Mouse (Mus musculus): Measurements from ENCODE around the gene Zfyve26.
"Not testable (repeated sequence)": the region's sequence is repeated elsewhere in the genome, so short reads cannot be mapped to it uniquely, and the experiment has no call there.

Gene Zfyve26

GRCm38 (mm10) chr12:79296126-79296816 is at the start of gene Zfyve26:
Gene Zfyve26 (minus strand): TSS chr12:79296304.
- peak; percentile 96 for DNase-seq (ENCODE audit: low read depth, low spot score)

- DNase-seq (ENCODE audit: low read depth, low spot score): no peak
Measured at GRCm38 (mm10) chr12:79341291-79341845, 45.3 kb upstream of the Zfyve26 start.

- no peak for DNase-seq (ENCODE audit: low read depth, low spot score)
Measured at GRCm38 (mm10) chr12:79340513-79340912, 44.4 kb upstream of the Zfyve26 start.

GRCm38 (mm10) chr12:79338791-79339190 is 42.7 kb upstream of the Zfyve26 start:
- no peak for DNase-seq (ENCODE audit: low read depth, low spot score)

- no peak for DNase-seq (ENCODE audit: low read depth, low spot score)
Measured at GRCm38 (mm10) chr12:79331722-79332121, 35.6 kb upstream of the Zfyve26 start.

GRCm38 (mm10) chr12:79330571-79330970 is 34.5 kb upstream of the Zfyve26 start:
- DNase-seq (ENCODE audit: low read depth, low spot score): no peak

- no peak for DNase-seq (ENCODE audit: low read depth, low spot score)
Measured at GRCm38 (mm10) chr12:79327868-79328267, 31.8 kb upstream of the Zfyve26 start.

- no peak for DNase-seq (ENCODE audit: low read depth, low spot score)
Measured at GRCm38 (mm10) chr12:79326745-79327144, 30.6 kb upstream of the Zfyve26 start.

GRCm38 (mm10) chr12:79326236-79326635 is 30.1 kb upstream of the Zfyve26 start:
- DNase-seq (ENCODE audit: low read depth, low spot score): no peak

GRCm38 (mm10) chr12:79322539-79322938 is 26.4 kb upstream of the Zfyve26 start:
- not testable (repeated sequence) for DNase-seq (ENCODE audit: low read depth, low spot score)

- no peak for DNase-seq (ENCODE audit: low read depth, low spot score)
Measured at GRCm38 (mm10) chr12:79320895-79321294, 24.8 kb upstream of the Zfyve26 start.

GRCm38 (mm10) chr12:79317339-79317738 is 21.2 kb upstream of the Zfyve26 start:
- no peak for DNase-seq (ENCODE audit: low read depth, low spot score)

GRCm38 (mm10) chr12:79313721-79314120 is 17.6 kb upstream of the Zfyve26 start:
- DNase-seq (ENCODE audit: low read depth, low spot score): no peak

GRCm38 (mm10) chr12:79306013-79306412 is 9.9 kb upstream of the Zfyve26 start:
- DNase-seq (ENCODE audit: low read depth, low spot score): no peak

GRCm38 (mm10) chr12:79305131-79305530 is 9.0 kb upstream of the Zfyve26 start:
- DNase-seq (ENCODE audit: low read depth, low spot score): no peak

GRCm38 (mm10) chr12:79301802-79302201 is 5.7 kb upstream of the Zfyve26 start:
- DNase-seq (ENCODE audit: low read depth, low spot score): peak; percentile 37

GRCm38 (mm10) chr12:79297884-79298636 is 2.0 kb upstream of the Zfyve26 start:
- no peak for DNase-seq (ENCODE audit: low read depth, low spot score)

- peak; percentile 76 for DNase-seq (ENCODE audit: low read depth, low spot score)
Measured at GRCm38 (mm10) chr12:79297121-79297576, 1.0 kb upstream of the Zfyve26 start, which contains the start of gene Rad51b. Gene Rad51b (plus strand): TSS chr12:79297282.

- DNase-seq (ENCODE audit: low read depth, low spot score): no peak
Measured at GRCm38 (mm10) chr12:79292874-79293273, 3.2 kb downstream of the Zfyve26 start.

GRCm38 (mm10) chr12:79282595-79282994 is 13.5 kb downstream of the Zfyve26 start:
- no peak for DNase-seq (ENCODE audit: low read depth, low spot score)

- no peak for DNase-seq (ENCODE audit: low read depth, low spot score)
Measured at GRCm38 (mm10) chr12:79279513-79280115, 16.5 kb downstream of the Zfyve26 start.

- no peak for DNase-seq (ENCODE audit: low read depth, low spot score)
Measured at GRCm38 (mm10) chr12:79272604-79273003, 23.5 kb downstream of the Zfyve26 start.
